Mouse (Mus musculus) stomach, postnatal 0 days (tissue): ENCODE measurements around the gene Ripor2. TPM values are rescaled to one million over a fixed set of nuclear protein-coding genes. Genes with fewer than 3 reads are reported as not detected.

Experiments
- ATAC-seq: fragments of 200-750 bp; cut with Nextera tagmentation; 2 replicates; pipeline ENCODE4 v1.8.0; 2017; ENCODE audit not compliant: low FRiP score, low TSS enrichment
- DNase-seq: peaks from one replicate; pipeline ENCODE4 v3.0.0-alpha.2; 2016; ENCODE audit warnings: low spot score
- H3K27ac ChIP-seq: fragments of 300-500 bp; sonication (generic); replicated peaks from 2 replicates; pipeline ENCODE4 v1.5.1; 2014; ENCODE audit warnings: mild to moderate bottlenecking, control low read depth
- H3K27me3 ChIP-seq: fragments of 300-500 bp; sonication (generic); 2 replicates; pipeline ENCODE4 v1.6.1; 2014; ENCODE audit warnings: low read length; ENCODE audit not compliant: control insufficient read depth, insufficient read depth
- H3K36me3 ChIP-seq: fragments of 300-500 bp; sonication (generic); 2 replicates; pipeline ENCODE4 v1.6.1; 2014; ENCODE audit warnings: low read length, mixed read lengths; ENCODE audit not compliant: control insufficient read depth, insufficient read depth
- H3K4me1 ChIP-seq: fragments of 300-500 bp; sonication (generic); replicated peaks from 2 replicates; pipeline ENCODE4 v1.6.1; 2014; ENCODE audit warnings: antibody characterized with exemption; ENCODE audit not compliant: control insufficient read depth, insufficient read depth
- H3K4me2 ChIP-seq: fragments of 300-500 bp; sonication (generic); replicated peaks from 2 replicates; pipeline ENCODE4 v1.6.1; 2014; ENCODE audit warnings: low read depth, mild to moderate bottlenecking, control low read depth, moderate library complexity
- H3K4me3 ChIP-seq: fragments of 300-500 bp; sonication (generic); 2 replicates; pipeline ENCODE4 v1.5.1; 2014; ENCODE audit warnings: low read depth, low read length, control low read depth
- H3K9ac ChIP-seq: fragments of 300-500 bp; sonication (generic); 2 replicates; pipeline ENCODE4 v1.6.1; 2014; ENCODE audit warnings: mild to moderate bottlenecking, low read length, control low read depth, mixed read lengths
- H3K9me3 ChIP-seq: fragments of 300-500 bp; sonication (generic); 2 replicates; pipeline ENCODE4 v1.6.1; 2016; ENCODE audit warnings: low read length; ENCODE audit not compliant: control insufficient read depth
- CTCF ChIP-seq: IDR thresholded peaks from 2 replicates; pipeline ENCODE4 v1.5.1; 2016; ENCODE audit warnings: antibody characterized with exemption, low read depth, mild to moderate bottlenecking, moderate library complexity
- EP300 ChIP-seq: optimal IDR thresholded peaks from 2 replicates; pipeline ENCODE3; 2016; ENCODE audit warnings: antibody characterized with exemption
- WGBS: fragments of 180-500 bp; shearing (Covaris S2); extraction: QIAGEN DNeasy Blood & Tissue Kit; methylation state at CpG from one replicate; pipeline ENCODE4 v1.1.7; 2014; 5-methylcytosine and 5-hydroxymethylcytosine counted together
- polyA plus RNA-seq: library from polyadenylated mRNA; unstranded; fragments of >200 nt; fragmentation: Nextera tagmentation; extraction: Ambion mirVana; gene quantifications from 2 replicates; pipeline ENCODE4 v1.2.1, GENCODE M21; 2015

Ripor2 gene
- polyA plus RNA-seq, 1 experiment from 2014 or later = 1.6 TPM

- H3K9me3 ChIP-seq = no peaks in the 10 kb centered on the region
- no peaks in the 10 kb centered on the region for H3K27me3 ChIP-seq
- H3K4me3 ChIP-seq = no peak overlapping the region
- TF ChIP-seq EP300 (no peak), CTCF (no peak)
- H3K4me1 ChIP-seq = no peaks in the 10 kb centered on the region
- ATAC-seq = no peak
- H3K36me3 ChIP-seq = no peaks in the 10 kb centered on the region
- H3K9ac ChIP-seq = no peak overlapping the region
- no peak overlapping the region for H3K4me2 ChIP-seq
- no peak overlapping the region for H3K27ac ChIP-seq
- DNase-seq = no peak
These were observed 33.1 kb upstream of the Ripor2 start for GRCm38 (mm10) chr13:24548911-24549310.

DNA sequence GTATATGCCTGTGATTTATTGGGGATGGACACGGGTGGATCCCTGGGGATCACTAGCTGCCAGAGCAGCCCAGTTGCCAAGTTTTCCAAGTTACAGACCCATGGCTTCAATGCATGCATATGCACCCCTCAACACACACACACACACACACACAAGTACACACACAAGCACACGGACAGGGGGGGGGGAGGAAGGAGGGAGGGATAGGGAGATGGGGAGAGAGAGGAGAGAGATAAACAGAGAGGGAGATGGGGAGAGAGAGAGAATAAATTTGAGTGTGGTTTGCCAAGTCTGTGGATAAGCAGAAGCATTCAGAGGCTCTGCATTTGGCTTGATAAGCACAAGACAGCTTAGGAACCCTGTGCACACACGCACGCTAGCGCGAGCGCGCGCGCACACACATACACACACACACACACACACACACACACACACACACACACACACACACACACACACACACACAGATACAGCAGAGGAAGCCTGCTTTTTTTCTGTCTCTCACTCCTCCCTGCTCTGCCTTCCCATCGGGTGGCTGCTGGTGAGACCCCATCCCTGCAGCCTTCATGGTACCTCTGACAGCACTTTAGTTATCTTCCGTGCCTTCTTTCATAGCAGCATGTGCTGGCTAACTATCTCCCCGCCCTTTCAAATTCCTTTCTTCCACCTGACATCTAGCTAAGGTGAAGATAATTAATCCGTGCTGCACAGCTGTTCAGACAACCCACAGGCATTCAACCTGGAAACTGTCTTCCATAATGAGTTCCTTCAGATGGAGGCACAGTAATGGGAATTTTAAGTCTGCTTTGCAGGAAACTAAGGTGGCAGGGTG lies 30.7 kb upstream of the Ripor2 start:
- DNase-seq = no peak
- Histone ChIP-seq H3K27ac (no peak overlapping the region), H3K9ac (no peak overlapping the region), H3K27me3 (no peaks in the 10 kb centered on the region), H3K36me3 (no peaks in the 10 kb centered on the region), H3K4me1 (no peaks in the 10 kb centered on the region), H3K4me3 (no peak overlapping the region), H3K4me2 (no peak overlapping the region), H3K9me3 (no peaks in the 10 kb centered on the region)
- no peak for ATAC-seq
- WGBS = 25% methylated on average over 6 of the region's 14 CpGs
- TF ChIP-seq EP300 = no peak
- TF ChIP-seq CTCF = no peak

- Histone ChIP-seq H3K9ac (no peak overlapping the region), H3K27me3 (no peaks in the 10 kb centered on the region), H3K4me2 (no peak overlapping the region), H3K4me3 (no peak overlapping the region), H3K9me3 (no peaks in the 10 kb centered on the region), H3K27ac (no peak overlapping the region), H3K4me1 (no peaks in the 10 kb centered on the region), H3K36me3 (no peaks in the 10 kb centered on the region)
- ATAC-seq = no peak
- 55% methylated on average over 4 of the region's 4 CpGs for WGBS
- DNase-seq = no peak
- TF ChIP-seq CTCF = no peak
- TF ChIP-seq EP300 = no peak
These were observed 29.9 kb upstream of the Ripor2 start for GRCm38 (mm10) chr13:24552039-24552438.

- Histone ChIP-seq H3K4me3 (no peak overlapping the region), H3K27me3 (no peaks in the 10 kb centered on the region), H3K4me1 (no peaks in the 10 kb centered on the region), H3K27ac (no peak overlapping the region), H3K4me2 (no peak overlapping the region), H3K9ac (no peak overlapping the region), H3K9me3 (no peaks in the 10 kb centered on the region), H3K36me3 (no peaks in the 10 kb centered on the region)
- WGBS = 92% methylated on average over 5 of the region's 5 CpGs
- no peak for DNase-seq
- no peak for TF ChIP-seq CTCF
- TF ChIP-seq EP300 = no peak
- ATAC-seq = no peak
These were observed 20.6 kb upstream of the Ripor2 start for GRCm38 (mm10) chr13:24561391-24561790.

- ATAC-seq = no peak
- no peaks in the 10 kb centered on the region for H3K27me3 ChIP-seq
- WGBS = 64% methylated on average over 8 of the region's 8 CpGs
These were observed 17.3 kb upstream of the Ripor2 start for GRCm38 (mm10) chr13:24564706-24565105.

DNA sequence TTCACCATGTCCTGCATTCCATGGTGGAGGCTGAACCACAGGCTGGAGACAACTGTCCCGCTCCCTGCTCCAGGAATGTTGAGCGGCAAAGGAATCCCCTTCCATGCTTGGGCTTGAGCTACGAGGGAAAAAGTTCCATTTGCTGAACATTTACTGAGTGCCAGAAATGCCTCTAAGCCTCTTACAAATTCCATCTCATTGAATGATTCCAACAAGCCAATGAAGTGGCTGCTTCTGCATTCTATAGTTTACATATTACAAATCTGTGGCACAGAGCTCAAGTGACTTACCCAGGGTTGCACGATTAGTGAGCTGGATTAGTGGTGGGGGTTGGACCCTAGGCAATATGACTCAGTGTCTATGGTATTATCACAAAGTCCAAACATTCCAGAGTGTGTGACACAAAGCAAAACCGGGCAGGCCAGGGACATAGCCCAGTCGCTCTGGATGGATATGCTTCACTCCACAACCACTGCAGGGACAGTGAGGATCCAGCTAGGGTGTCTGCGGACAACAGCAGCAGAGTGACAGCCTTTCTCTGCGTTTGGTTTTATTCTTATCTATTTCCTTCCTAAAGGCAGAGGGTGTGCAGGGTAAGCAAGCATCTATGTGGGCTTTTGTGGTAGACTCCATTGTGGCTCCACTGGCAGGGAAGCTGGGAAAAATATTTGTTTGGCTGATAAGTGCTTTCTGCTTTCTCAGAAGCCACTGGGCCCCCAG lies 16.6 kb upstream of the Ripor2 start:
- H3K27ac ChIP-seq = peak overlapping the region; percentile 70
- no peak for TF ChIP-seq EP300
- TF ChIP-seq CTCF = no peak
- 11% methylated on average over 8 of the region's 8 CpGs for WGBS
- DNase-seq = peak; percentile 66
- ATAC-seq = peak; percentile 91
- no peaks in the 10 kb centered on the region for H3K36me3 ChIP-seq
- no peak overlapping the region for H3K9ac ChIP-seq
- peaks cover 5% of the 10 kb centered on the region; the same call in 1 of the 2 replicates for H3K4me1 ChIP-seq
- H3K9me3 ChIP-seq = no peaks in the 10 kb centered on the region
- H3K4me2 ChIP-seq = no peak overlapping the region
- H3K4me3 ChIP-seq = no peak overlapping the region
- no peaks in the 10 kb centered on the region for H3K27me3 ChIP-seq

More at GRCm38 (mm10) chr13:24564706-24565105, 17.3 kb upstream of the Ripor2 start:
- TF ChIP-seq CTCF (no peak), EP300 (no peak)
- H3K9me3 ChIP-seq = no peaks in the 10 kb centered on the region
- no peak overlapping the region for H3K4me3 ChIP-seq
- peak overlapping the region; percentile 70; the same call in 1 of the 2 replicates for H3K27ac ChIP-seq
- no peaks in the 10 kb centered on the region for H3K36me3 ChIP-seq
- H3K4me2 ChIP-seq = no peak overlapping the region
- DNase-seq = no peak
- H3K9ac ChIP-seq = no peak overlapping the region
- peaks cover 5% of the 10 kb centered on the region; the same call in 1 of the 2 replicates for H3K4me1 ChIP-seq
